Mouse (Mus musculus): Measurements from ENCODE around the gene Filip1l. TPM values are rescaled to one million over a fixed set of nuclear protein-coding genes. Genes with fewer than 3 reads are reported as not detected.

Gene Filip1l
- polyA plus RNA-seq, 1 experiment from 2014 or later, result 11.8 TPM

DNA sequence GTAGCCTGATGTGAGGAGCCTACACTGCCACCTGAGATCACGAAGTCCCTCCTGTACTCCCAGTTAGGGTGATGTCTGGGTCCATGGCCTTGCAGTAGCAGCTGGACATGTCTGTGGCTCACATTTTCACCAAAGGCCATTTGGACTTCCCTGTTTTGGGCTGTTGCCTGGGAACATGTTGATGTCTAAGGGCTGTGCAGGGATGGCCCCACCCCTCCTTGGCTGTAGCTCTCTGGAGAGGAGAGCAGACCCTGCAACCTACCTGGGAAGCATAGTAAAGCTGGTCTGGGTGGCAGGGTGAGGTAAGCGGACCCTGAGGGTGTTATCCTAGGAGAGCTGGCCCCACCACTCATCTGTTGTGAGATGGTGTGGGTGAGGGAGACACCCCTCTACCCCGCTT lies 7.9 kb downstream of the Filip1l start:
- Histone ChIP-seq H3K4me3 (ENCODE audit: low read depth, low read length) (no peak overlapping the region), H3K4me1 (replicated peaks; ENCODE audit: control insufficient read depth, insufficient read depth, low read length) (no peaks in the 10 kb centered on the region), H3K27me3 (ENCODE audit: control insufficient read depth, insufficient read depth, low read length) (no peaks in the 10 kb centered on the region), H3K36me3 (ENCODE audit: control insufficient read depth, insufficient read depth, low read length) (no peaks in the 10 kb centered on the region), H3K27ac (ENCODE audit: low read depth, low read length) (no peak overlapping the region), H3K4me2 (replicated peaks; ENCODE audit: low read depth, low read length) (no peak overlapping the region), H3K9ac (ENCODE audit: low read depth, low read length) (no peak overlapping the region), H3K9me3 (ENCODE audit: control insufficient read depth, low read length) (no peaks in the 10 kb centered on the region)
- ATAC-seq (ENCODE audit: low FRiP score) (no peak), DNase-seq (ENCODE audit: low spot score) (no peak)
- 91% methylated on average over 3 of the region's 3 CpGs for WGBS

DNA sequence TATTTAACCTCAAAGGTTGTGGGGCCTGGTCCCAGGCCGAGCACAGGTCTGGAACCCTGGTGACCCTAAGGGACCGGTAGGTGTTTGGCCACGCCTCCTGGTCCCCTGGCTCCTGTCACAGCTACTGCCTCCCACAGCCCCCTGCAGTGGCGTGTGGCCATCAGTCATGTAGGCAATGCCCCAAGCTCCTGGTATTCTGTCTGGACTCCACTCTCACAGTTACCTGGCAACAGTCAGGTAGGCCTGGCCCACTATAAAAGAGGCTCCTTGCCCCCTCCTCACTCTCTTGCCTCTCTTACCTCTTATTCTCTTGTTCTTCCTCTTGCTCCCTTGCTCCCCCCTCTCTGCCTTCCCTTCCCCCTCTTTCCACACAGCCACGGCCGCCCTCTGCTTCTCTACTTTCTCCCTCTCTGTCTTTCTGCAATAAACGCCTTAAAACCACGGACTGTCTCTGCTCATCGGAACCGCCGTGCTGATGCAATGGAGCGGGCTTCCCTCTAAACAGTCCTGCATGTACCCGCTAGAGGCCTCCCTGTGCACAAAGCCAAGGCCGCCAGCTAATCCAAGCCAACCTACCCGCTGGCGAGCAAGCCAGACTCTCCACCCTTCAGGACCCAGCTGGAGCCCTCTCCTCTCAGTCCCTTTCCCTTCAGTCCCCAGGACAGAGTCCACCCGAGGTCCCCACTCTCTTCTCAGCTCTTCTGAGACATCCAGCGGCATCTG lies 9.9 kb downstream of the Filip1l start:
- Histone ChIP-seq H3K9ac (ENCODE audit: low read depth, low read length) (no peak overlapping the region), H3K4me1 (replicated peaks; ENCODE audit: control insufficient read depth, insufficient read depth, low read length) (no peaks in the 10 kb centered on the region), H3K4me3 (ENCODE audit: low read depth, low read length) (no peak overlapping the region), H3K9me3 (ENCODE audit: control insufficient read depth, low read length) (no peaks in the 10 kb centered on the region), H3K27ac (ENCODE audit: low read depth, low read length) (no peak overlapping the region), H3K27me3 (ENCODE audit: control insufficient read depth, insufficient read depth, low read length) (no peaks in the 10 kb centered on the region), H3K36me3 (ENCODE audit: control insufficient read depth, insufficient read depth, low read length) (no peaks in the 10 kb centered on the region), H3K4me2 (replicated peaks; ENCODE audit: low read depth, low read length) (no peak overlapping the region)
- WGBS, result 39% methylated on average over 18 of the region's 18 CpGs
- ATAC-seq (ENCODE audit: low FRiP score) (peak; percentile 77), DNase-seq (ENCODE audit: low spot score) (peak; percentile 41)

GRCm38 (mm10) chr16:57364498-57364897 lies 11.6 kb downstream of the Filip1l start:
- ATAC-seq (ENCODE audit: low FRiP score), result no peak

DNA sequence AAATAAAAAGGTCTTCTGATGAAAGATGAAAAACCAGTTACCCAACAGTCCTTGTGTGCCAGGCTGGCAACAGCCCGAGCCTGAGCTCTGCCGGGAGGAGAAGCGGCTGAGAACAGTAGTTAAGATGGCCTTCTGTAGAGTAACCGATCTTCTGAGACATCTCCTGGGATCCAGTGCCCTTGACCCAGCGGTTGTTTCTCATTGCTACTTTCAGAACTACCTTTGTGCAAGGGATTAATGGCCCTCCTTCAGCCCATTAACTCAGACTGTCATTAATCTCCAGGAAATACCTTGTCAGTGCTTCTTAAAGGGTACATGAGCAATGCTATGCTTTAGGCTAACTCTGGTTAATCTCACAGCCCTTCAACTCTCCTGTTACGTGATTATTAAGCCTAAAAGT lies 13.2 kb downstream of the Filip1l start:
- no peak overlapping the region for H3K27ac ChIP-seq (ENCODE audit: low read depth, low read length)
- no peak overlapping the region for H3K4me2 ChIP-seq (replicated peaks; ENCODE audit: low read depth, low read length)
- no peaks in the 10 kb centered on the region for H3K36me3 ChIP-seq (ENCODE audit: control insufficient read depth, insufficient read depth, low read length)
- no peaks in the 10 kb centered on the region for H3K9me3 ChIP-seq (ENCODE audit: control insufficient read depth, low read length)
- H3K27me3 ChIP-seq (ENCODE audit: control insufficient read depth, insufficient read depth, low read length), result no peaks in the 10 kb centered on the region
- no peaks in the 10 kb centered on the region for H3K4me1 ChIP-seq (replicated peaks; ENCODE audit: control insufficient read depth, insufficient read depth, low read length)
- ATAC-seq (ENCODE audit: low FRiP score) (no peak), DNase-seq (ENCODE audit: low spot score) (no peak)
- no peak overlapping the region for H3K9ac ChIP-seq (ENCODE audit: low read depth, low read length)
- WGBS, result 71% methylated on average over 6 of the region's 6 CpGs
- H3K4me3 ChIP-seq (ENCODE audit: low read depth, low read length), result no peak overlapping the region

More at GRCm38 (mm10) chr16:57364498-57364897, 11.6 kb downstream of the Filip1l start:
- no peak overlapping the region for H3K4me2 ChIP-seq (replicated peaks; ENCODE audit: low read depth, low read length)
- DNase-seq (ENCODE audit: low spot score), result no peak
- H3K36me3 ChIP-seq (ENCODE audit: control insufficient read depth, insufficient read depth, low read length), result no peaks in the 10 kb centered on the region
- H3K9ac ChIP-seq (ENCODE audit: low read depth, low read length), result no peak overlapping the region
- no peak overlapping the region for H3K27ac ChIP-seq (ENCODE audit: low read depth, low read length)
- no peaks in the 10 kb centered on the region for H3K9me3 ChIP-seq (ENCODE audit: control insufficient read depth, low read length)
- no peak overlapping the region for H3K4me3 ChIP-seq (ENCODE audit: low read depth, low read length)
- no peaks in the 10 kb centered on the region for H3K27me3 ChIP-seq (ENCODE audit: control insufficient read depth, insufficient read depth, low read length)
- H3K4me1 ChIP-seq (replicated peaks; ENCODE audit: control insufficient read depth, insufficient read depth, low read length), result no peaks in the 10 kb centered on the region
- WGBS, result 89% methylated on average over 7 of the region's 7 CpGs

- Histone ChIP-seq H3K4me2 (replicated peaks; ENCODE audit: low read depth, low read length) (no peak overlapping the region), H3K4me1 (replicated peaks; ENCODE audit: control insufficient read depth, insufficient read depth, low read length) (no peaks in the 10 kb centered on the region), H3K27ac (ENCODE audit: low read depth, low read length) (no peak overlapping the region), H3K36me3 (ENCODE audit: control insufficient read depth, insufficient read depth, low read length) (no peaks in the 10 kb centered on the region), H3K9ac (ENCODE audit: low read depth, low read length) (no peak overlapping the region), H3K9me3 (ENCODE audit: control insufficient read depth, low read length) (no peaks in the 10 kb centered on the region), H3K4me3 (ENCODE audit: low read depth, low read length) (no peak overlapping the region), H3K27me3 (ENCODE audit: control insufficient read depth, insufficient read depth, low read length) (no peaks in the 10 kb centered on the region)
- ATAC-seq (ENCODE audit: low FRiP score) (no peak), DNase-seq (ENCODE audit: low spot score) (no peak)
- WGBS, result 65% methylated on average over 18 of the region's 18 CpGs
Measured at GRCm38 (mm10) chr16:57366941-57367694, 14.2 kb downstream of the Filip1l start.

DNA sequence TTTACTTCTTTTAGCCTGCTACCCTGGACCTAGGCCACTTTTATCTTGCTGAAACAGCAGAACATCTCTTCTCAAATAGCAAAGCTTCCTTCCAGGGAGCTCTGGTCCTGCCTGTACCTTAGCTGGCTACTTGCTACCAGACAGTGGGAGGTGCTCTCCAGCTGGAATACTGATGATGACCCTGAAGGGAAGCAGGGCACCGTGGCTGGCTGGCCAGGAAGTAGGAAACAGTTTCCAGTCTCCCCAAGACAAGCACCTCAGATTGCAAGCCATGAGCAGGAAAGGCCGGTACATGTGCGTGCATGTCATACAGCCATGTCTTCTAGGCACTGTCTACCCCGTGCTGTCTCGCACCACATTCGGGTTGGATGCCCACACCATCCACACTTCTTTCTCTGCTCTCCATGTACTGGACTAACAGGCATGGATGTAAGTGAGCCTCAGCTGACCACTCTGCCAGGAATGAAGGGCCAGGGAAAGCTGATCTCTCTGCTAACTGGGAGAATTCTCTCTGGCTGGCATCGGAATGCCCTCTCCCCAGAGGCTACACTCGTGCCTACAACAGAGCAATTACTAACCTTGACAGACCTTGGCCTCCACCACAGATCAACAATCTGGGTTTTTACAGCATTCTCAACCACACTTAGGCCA lies 17.1 kb downstream of the Filip1l start:
- Histone ChIP-seq H3K27ac (ENCODE audit: low read depth, low read length) (no peak overlapping the region), H3K4me1 (replicated peaks; ENCODE audit: control insufficient read depth, insufficient read depth, low read length) (no peaks in the 10 kb centered on the region), H3K9me3 (ENCODE audit: control insufficient read depth, low read length) (no peaks in the 10 kb centered on the region), H3K9ac (ENCODE audit: low read depth, low read length) (no peak overlapping the region), H3K4me3 (ENCODE audit: low read depth, low read length) (no peak overlapping the region), H3K27me3 (ENCODE audit: control insufficient read depth, insufficient read depth, low read length) (no peaks in the 10 kb centered on the region), H3K4me2 (replicated peaks; ENCODE audit: low read depth, low read length) (no peak overlapping the region), H3K36me3 (ENCODE audit: control insufficient read depth, insufficient read depth, low read length) (no peaks in the 10 kb centered on the region)
- DNase-seq (ENCODE audit: low spot score), result no peak
- ATAC-seq (ENCODE audit: low FRiP score), result no peak
- WGBS, result 82% methylated on average over 8 of the region's 8 CpGs

DNA sequence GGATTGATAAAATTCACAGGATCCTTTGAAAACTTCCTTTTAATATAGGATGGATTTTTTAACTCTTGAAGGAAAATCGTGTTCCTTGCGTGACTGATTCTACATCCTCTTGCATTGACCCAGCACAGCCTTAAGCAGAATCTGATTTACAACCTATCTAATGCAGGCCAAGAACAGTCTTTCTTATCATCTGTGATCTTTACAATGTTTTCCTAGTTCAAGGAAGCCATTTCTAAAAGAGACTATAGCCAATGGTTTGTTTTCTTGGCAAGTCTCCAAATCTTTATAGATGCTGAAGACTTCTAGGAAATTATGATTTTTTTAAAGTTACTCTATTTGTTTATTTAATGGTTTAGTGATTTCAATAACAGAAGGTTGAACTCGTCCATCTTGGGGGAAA lies 19.3 kb downstream of the Filip1l start:
- Histone ChIP-seq H3K9ac (ENCODE audit: low read depth, low read length) (no peak overlapping the region), H3K27ac (ENCODE audit: low read depth, low read length) (no peak overlapping the region), H3K4me2 (replicated peaks; ENCODE audit: low read depth, low read length) (no peak overlapping the region), H3K4me3 (ENCODE audit: low read depth, low read length) (no peak overlapping the region), H3K9me3 (ENCODE audit: control insufficient read depth, low read length) (no peaks in the 10 kb centered on the region), H3K4me1 (replicated peaks; ENCODE audit: control insufficient read depth, insufficient read depth, low read length) (no peaks in the 10 kb centered on the region), H3K27me3 (ENCODE audit: control insufficient read depth, insufficient read depth, low read length) (no peaks in the 10 kb centered on the region), H3K36me3 (ENCODE audit: control insufficient read depth, insufficient read depth, low read length) (no peaks in the 10 kb centered on the region)
- no peak for DNase-seq (ENCODE audit: low spot score)
- ATAC-seq (ENCODE audit: low FRiP score), result no peak
- 89% methylated on average over 3 of the region's 3 CpGs for WGBS

GRCm38 (mm10) chr16:57375248-57375837 lies 22.4 kb downstream of the Filip1l start:
- ATAC-seq (ENCODE audit: low FRiP score), result no peak
- Histone ChIP-seq H3K4me2 (replicated peaks; ENCODE audit: low read depth, low read length) (no peak overlapping the region), H3K9me3 (ENCODE audit: control insufficient read depth, low read length) (no peaks in the 10 kb centered on the region), H3K27me3 (ENCODE audit: control insufficient read depth, insufficient read depth, low read length) (no peaks in the 10 kb centered on the region), H3K4me1 (replicated peaks; ENCODE audit: control insufficient read depth, insufficient read depth, low read length) (no peaks in the 10 kb centered on the region), H3K9ac (ENCODE audit: low read depth, low read length) (no peak overlapping the region), H3K4me3 (ENCODE audit: low read depth, low read length) (no peak overlapping the region), H3K27ac (ENCODE audit: low read depth, low read length) (no peak overlapping the region), H3K36me3 (ENCODE audit: control insufficient read depth, insufficient read depth, low read length) (no peaks in the 10 kb centered on the region)
- 78% methylated on average over 7 of the region's 7 CpGs for WGBS
- no peak for DNase-seq (ENCODE audit: low spot score)
